Mouse (Mus musculus): ENCODE measurements around the gene Wnt10b.

The Wnt10b gene

DNA sequence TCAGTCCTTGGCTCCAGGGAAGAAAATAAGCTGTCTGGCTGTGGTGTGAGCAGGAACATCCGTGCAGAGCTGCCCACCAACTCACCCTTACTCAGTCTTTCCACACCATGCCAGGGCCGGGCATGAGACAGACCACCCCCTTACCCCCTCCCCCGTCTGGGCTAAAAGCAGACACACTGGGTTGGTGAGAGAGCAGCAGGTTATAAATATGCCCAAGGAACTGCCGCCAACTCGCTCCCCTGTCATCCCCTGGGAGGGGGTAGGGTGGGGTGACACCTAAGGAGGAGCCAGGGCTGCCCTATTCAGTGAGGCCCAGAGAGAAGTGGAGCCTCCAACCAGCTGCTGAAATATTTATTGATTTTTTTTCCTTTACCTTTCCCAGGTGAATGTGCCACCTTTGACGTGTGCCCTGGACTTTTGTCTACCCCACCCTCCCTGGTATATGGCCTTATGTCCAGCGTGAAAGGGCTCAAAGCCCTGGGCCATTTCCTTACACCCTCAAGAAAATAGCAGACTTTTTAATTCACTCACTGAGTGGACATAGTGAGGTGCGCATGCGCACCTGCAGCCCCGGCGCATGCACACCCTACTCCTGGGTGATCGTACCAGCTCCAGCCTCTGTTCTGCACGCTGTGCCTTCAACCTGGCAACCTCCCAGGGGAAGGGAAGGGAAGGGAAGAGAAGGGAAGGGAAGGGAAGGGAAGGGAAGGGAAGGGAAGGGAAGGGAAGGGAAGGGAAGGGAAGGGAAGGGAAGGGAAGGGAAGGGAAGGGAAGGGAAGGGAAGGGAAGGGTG, 19.0 kb upstream of the Wnt10b start:
- DNase-seq (ENCODE audit: low spot score): no peak

DNA sequence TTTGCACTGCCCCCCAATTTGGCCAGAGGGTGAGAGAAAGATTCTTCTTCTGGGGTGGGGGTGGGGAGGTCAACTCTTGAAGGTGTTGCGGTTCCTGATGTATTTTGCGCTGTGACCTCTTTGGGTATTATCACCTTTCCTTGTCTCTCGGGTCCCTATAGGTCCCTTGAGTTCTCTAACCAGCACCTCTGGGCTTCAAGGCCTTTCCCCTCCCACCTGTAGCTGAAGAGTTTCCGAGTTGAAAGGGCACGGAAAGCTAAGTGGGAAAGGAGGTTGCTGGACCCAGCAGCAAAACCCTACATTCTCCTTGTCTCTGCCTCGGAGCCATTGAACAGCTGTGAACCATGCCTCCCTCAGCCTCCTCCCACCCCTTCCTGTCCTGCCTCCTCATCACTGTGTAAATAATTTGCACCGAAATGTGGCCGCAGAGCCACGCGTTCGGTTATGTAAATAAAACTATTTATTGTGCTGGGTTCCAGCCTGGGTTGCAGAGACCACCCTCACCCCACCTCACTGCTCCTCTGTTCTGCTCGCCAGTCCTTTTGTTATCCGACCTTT, 15.3 kb upstream of the Wnt10b start:
- DNase-seq (ENCODE audit: low spot score): no peak

DNA sequence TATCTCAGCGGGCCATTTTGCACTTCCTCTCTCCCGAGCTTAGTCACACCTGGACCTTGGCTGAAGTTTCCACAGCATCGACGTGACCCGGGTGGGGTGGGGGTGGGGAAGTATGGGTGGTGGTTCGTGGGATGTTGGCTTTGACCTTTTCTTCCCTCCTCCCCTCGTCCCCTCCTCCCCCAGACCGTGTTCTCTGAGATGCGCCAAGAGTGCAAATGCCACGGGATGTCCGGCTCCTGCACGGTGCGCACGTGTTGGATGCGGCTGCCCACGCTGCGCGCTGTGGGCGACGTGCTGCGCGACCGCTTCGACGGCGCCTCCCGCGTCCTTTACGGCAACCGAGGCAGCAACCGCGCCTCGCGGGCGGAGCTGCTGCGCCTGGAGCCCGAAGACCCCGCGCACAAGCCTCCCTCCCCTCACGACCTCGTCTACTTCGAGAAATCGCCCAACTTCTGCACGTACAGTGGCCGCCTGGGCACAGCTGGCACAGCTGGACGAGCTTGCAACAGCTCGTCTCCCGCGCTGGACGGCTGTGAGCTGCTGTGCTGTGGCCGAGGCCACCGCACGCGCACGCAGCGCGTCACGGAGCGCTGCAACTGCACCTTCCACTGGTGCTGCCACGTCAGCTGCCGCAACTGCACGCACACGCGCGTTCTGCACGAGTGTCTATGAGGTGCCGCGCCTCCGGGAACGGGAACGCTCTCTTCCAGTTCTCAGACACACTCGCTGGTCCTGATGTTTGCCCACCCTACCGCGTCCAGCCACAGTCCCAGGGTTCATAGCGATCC, 14.5 kb upstream of the Wnt10b start:
- DNase-seq (ENCODE audit: low spot score): no peak

DNA sequence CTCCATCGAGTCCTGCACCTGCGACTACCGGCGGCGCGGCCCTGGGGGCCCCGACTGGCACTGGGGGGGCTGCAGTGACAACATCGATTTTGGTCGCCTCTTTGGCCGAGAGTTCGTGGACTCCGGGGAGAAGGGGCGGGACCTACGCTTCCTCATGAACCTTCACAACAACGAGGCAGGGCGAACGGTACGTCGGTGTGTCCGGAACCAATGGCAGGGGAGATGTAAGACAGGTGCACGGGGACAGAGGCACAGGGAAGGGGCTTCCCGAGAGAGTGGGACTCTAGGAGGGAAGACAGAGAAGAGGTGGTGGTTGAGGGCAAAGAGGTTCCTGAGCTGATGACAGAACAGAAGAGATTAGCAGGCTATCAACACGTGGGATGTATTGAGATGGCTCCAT, 13.8 kb upstream of the Wnt10b start:
- no peak for DNase-seq (ENCODE audit: low spot score)

DNA sequence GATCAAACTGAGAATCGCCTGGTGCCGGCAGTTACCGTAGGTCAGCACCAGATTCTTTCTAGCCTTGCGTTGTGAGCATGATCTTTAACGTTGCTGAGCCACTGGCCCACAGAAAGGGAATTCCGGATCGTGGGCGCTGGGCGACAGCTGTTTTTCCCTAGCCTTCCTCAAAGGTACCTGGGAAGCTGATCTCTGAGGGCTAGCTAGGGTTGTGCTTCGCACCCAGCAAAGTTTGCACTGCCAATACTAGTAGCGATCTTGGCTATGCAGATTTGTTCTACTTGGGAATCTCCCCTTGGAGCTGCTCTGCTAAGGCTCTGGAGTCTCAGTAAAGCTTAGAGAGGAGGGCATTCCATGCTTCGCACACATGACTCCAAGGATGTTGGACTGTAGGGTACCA, 13.3 kb upstream of the Wnt10b start:
- no peak for DNase-seq (ENCODE audit: low spot score)

DNA sequence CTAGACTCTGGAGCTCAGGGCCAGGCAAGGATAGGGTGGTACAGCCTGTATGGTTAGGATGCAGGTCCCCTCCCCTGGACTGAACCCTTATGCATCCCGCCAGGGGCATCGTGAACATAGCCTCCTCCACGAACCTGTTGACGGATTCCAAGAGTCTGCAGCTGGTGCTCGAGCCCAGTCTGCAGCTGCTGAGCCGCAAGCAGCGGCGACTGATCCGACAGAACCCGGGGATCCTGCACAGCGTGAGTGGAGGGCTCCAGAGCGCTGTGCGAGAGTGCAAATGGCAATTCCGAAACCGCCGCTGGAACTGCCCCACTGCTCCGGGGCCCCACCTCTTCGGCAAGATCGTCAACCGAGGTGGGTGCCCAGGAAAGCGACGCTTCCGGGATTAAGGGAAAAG, 12.8 kb upstream of the Wnt10b start:
- no peak for DNase-seq (ENCODE audit: low spot score)

DNA sequence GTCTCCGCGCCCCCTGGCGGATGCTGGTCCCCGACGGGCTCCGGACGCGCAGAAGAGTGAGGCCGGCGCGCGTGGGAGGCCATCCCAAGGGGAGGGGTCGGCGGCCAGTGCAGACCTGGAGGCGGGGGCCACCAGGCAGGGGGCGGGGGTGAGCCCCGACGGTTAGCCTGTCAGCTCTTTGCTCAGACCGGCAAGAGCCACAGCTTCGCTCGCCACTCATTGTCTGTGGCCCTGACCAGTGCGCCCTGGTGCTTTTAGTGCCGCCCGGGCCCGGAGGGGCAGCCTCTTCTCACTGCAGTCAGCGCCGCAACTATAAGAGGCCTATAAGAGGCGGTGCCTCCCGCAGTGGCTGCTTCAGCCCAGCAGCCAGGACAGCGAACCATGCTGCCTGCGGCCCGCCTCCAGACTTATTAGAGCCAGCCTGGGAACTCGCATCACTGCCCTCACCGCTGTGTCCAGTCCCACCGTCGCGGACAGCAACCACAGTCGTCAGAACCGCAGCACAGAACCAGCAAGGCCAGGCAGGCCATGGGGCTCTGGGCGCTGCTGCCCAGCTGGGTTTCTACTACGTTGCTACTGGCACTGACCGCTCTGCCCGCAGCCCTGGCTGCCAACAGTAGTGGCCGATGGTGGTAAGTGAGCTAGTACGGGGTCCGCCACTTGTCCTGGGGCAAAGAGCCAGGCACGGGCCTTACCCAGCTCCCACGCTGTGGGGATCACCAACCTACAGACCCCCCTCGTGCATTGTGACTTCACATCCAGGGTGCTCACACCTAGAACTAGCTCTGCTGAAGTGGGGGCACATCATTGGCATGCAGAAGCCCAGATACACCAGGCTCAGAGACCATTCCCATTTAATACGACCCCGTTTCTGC, 11.9 kb upstream of the Wnt10b start, which contains the start of gene Wnt1:
Wnt1 (plus strand) TSS at position 197 of the 875 bp plus-strand sequence.
- no peak for DNase-seq (ENCODE audit: low spot score)

DNA sequence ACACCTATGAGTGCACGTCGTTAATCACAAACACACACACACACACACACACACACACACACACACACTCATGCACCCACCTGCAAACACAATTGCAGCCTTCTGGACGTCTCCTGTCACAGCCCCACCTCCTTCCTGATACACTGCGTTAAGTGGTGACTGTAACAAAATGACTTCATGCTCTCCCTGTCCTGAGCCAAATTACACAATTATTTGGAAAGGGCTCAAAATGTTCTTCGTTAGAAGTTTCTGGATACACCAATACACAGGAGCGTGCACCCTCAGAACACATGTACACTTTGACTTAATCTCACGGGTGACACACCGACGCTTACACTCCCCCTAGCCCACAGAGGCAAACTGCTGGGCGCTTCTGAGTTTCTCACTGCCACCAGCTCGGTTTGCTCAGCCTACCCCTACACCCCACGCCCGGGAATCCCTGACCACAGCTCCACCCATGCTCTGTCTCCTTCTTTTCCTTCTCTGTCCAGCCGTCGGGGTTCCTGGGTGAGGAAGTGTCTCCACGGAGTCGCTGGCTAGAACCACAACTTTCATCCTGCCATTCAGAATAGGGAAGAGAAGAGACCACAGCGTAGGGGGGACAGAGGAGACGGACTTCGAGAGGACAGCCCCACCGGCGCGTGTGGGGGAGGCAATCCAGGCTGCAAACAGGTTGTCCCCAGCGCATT, 11.2 kb upstream of the Wnt10b start:
- no peak for DNase-seq (ENCODE audit: low spot score)

DNA sequence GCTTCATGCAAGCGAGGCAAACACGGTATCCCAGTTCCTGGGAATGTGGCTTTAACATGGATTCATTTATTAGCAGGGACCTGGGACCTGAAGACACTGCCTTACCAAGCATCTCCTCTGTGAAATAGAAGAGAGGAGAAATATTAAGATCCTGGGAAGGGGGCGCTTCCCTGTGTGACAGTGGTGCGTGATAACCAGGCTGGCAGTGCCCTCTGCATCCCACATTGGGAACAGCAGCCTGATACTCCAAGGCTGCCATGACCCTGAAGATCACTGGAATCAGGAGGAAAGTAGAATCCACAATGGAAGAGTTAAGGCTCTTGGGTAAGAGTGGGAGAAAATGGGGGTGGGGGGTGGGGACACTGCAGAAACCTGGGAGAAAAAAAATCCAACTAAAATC, 10.0 kb upstream of the Wnt10b start:
- no peak for DNase-seq (ENCODE audit: low spot score)

DNA sequence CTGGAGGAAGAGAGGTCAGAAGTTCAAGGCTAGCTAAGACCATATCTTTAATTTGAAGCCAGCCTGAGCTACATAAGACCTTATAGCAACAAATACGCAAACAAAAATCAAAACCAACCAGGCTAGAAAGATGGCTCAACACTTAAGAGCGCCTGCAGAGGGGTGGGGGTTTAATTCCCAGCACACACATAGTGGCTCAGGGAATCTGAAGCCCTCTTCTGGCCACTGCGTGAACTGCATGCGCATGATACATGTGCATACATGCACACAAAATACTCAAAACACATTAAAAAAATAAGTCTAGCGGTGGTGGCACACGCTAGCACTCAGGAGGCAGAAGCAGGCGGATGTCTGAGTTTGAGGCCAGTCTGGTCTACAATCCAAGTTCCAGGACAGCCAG, 7.8 kb upstream of the Wnt10b start:
- DNase-seq (ENCODE audit: low spot score): no peak

DNA sequence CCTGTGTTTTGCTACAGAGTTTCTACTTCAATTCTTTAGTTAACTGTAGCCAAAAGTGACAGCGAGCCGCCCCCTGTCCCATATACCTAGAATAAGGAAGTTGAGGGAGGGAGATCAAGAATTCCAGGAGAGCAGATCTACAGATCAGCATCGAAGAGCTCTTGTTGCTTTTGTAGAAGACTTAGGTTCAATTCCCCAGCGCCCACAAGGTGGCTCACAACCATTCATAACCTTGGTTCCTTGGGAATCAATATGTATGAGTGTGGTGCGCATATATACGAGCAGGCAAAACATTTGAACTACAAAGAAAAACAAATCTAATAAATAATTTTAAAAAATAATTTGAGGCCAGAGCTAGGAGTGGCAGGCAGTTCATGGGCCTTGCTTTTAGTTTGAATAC, 3.2 kb upstream of the Wnt10b start:
- DNase-seq (ENCODE audit: low spot score): no peak

DNA sequence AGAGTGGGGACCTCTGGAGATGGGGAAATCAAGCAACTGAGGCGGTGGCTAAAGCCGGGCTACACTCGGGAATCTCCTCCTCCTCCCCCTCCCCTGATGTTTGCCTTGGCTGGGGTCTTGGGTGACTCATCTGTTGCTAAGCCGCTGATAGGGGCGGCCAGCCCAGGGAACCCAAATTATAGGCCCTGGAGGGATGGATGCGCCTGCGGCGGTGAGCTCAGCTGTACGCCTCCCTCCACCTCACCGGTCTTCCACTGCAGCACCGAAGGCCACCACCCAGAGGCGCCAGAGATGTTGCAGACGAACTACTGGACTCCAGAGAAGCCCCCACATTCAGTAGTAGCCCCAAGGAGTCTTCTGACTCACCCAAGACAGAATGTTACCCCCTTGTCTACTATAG, 2.6 kb upstream of the Wnt10b start:
- no peak for DNase-seq (ENCODE audit: low spot score)

DNA sequence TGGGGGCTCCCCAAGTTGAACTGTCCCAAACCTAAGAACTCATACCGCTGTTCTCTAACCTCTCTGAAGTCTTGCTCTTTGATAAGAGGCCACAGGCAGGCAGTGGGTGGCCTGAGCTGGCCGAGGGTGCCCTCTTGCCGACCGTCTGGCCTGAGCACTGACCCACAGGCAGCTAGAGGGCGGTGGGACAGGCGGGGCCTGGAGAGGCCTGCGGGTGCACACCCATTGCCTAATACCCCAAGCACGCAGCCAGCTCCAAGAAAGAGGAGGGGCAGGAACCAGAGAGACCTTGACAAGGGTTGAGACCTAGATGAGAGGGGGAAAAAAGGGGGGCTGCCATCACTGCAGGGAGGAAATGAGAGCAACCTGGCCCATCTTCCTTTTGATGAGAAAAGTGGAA, 2.1 kb upstream of the Wnt10b start:
- DNase-seq (ENCODE audit: low spot score): no peak

DNA sequence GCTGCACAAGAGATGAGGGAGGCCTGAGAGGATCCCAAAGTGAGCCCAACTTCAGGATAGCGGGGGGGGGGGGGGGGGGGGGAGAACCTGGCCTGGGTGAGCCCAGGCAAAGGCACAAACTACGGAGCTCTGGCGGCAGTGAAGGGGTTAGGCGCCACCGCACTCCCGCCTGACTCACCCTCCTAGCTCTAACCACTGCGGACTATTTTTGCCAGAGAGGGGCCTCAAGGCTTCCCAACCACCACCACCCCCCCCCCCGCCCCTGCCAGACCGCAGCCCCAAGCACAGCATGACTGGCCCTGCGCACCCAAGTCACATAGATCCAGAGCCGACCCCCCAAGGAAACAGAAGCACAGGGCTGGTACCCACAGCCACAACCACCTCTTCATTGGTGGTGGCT, 856 bp upstream of the Wnt10b start:
- no peak for DNase-seq (ENCODE audit: low spot score)

DNA sequence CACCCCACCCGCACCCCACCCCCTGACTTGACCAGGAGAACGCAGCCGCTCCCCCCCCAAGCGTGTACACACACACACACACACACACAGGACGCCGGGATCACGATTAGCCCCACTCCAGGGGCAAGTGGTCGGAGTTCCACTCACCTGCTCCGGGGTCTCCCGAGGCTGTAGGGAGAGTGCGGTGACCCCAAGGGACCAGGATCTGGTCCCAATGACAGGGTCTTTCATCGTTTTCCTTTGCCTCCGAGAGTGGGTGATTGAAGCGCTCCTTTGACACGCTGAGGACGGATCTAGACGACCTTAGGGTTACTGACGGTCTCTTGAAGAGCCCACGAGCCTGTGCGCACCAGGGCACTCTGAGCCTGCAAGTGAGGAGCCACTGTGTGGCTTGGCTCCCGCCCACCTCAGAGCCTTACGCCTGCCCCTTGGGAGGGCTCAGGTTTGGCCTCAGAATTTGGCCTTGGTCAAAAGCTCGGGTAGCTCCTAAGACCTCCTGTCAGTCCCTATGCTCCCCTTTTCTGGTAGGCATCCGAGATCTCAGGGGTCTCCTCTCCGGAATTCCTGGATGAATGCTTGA, 331 bp upstream of the Wnt10b start:
- DNase-seq (ENCODE audit: low spot score): no peak

DNA sequence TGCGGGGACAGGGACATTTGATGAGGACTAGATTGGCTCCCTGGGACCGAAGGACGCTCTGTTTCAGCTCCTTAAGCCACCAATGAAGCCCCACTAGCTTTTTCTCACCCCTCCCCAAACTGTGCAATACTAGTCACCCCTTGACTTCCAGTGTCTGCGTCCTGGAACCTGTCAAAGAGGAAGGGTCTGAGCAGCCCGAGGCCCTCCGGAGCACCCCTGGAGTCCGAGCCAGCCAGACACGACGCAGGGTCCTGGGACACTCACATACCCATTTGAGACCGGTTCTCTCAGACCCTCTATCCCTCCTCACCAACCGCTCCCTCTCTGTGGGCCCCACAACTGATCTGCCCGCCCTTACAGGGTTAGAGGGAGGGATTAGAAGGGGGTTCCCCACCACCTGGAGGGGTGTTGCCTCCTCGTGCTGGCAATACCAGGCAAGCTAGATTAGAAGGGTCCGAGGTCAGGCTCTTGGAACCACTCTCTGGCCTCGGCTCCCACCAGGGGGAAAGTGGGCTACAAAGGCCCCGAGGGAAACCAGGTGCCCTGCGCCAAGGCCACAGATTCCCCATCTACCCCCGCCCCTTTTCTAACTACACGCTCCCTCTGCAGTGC, 839 bp downstream of the Wnt10b start:
- DNase-seq (ENCODE audit: low spot score): no peak

DNA sequence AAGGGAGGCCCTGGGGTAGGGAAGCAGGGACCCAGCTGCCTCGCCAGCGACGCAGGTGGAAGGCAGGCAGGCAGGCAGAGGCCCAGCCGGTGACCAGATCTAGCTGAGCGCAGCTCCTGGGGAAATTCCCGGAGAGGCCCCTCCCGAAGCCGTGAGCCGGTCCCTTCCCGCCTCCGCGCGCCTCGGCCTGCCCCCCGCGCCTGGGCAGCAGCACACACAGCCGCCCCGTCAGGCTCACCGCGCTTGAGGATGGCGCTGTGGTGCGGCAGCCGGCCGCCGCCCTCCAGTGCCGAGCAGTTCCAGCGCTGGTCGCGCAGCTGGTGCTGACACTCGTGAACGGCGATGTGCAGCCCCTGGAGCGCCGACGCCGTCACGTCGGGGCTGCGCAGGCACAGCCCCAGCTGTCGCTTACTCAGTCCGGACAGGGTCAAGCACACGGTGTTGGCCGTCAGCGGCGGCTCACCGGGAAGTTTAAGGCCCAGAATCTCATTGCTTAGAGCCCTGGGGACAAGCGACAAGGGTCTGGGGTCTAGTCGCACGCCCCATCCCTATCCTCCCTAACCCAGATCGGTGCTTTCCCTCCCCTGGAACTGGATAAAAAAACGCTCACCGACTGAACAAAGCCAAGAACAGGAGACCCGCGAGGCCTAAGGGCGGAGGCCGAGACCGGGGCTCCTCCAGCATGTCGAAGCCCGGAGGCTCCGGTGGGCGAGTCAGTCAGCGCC, 1.5 kb downstream of the Wnt10b start:
- no peak for DNase-seq (ENCODE audit: low spot score)

DNA sequence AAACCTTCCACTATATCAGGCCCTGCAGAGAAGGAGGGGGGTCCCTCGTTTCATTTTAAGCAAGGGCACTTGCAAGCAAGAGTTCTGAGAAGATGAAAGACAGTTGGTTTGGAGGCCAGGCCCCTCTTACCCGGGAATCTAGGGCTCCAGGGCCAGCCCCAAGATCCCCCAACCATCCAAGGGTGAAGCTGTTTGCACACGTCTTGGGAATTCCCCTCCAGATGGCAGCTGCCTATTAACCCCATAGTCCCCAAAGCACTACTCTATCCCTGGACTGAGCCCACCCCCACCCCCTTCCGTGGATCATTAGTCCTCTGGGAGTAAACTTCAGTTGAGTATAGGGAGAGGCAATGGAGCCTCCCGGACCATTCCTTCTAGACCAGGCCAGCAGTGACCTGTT, 2.4 kb downstream of the Wnt10b start:
- DNase-seq (ENCODE audit: low spot score): no peak

DNA sequence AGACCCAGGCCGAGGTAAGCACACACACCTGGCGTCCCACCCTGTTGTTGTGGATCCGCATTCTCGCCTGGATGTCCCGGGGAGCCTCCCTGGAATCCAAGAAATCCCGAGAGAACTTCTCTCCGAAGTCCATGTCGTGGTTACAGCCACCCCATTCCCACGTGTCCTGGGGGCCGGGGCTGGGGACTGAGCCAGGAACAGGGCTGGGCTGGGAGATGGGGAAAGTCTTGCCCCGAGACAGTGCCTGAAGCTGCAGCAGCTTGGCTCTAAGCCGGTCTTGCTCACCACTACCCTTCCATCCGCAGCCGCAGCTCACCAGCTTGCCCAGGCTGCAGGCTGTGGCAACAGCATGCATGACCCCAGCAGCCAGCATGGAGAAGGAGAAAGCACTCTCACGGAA, 3.9 kb downstream of the Wnt10b start:
- DNase-seq (ENCODE audit: low spot score): no peak
